Mouse (Mus musculus): ENCODE measurements around the gene Gm44973. TPM values are rescaled to one million over a fixed set of nuclear protein-coding genes. Genes with fewer than 3 reads are reported as not detected.
A peak's percentile ranks its signal among the peaks of the same experiment; 100 is the strongest.
"Not testable (repeated sequence)": the region's sequence is repeated elsewhere in the genome, so short reads cannot be mapped to it uniquely, and the experiment has no call there.

Gene Gm44973
- polyA plus RNA-seq, 1 experiment from 2014 or later: 2.0 TPM

DNA sequence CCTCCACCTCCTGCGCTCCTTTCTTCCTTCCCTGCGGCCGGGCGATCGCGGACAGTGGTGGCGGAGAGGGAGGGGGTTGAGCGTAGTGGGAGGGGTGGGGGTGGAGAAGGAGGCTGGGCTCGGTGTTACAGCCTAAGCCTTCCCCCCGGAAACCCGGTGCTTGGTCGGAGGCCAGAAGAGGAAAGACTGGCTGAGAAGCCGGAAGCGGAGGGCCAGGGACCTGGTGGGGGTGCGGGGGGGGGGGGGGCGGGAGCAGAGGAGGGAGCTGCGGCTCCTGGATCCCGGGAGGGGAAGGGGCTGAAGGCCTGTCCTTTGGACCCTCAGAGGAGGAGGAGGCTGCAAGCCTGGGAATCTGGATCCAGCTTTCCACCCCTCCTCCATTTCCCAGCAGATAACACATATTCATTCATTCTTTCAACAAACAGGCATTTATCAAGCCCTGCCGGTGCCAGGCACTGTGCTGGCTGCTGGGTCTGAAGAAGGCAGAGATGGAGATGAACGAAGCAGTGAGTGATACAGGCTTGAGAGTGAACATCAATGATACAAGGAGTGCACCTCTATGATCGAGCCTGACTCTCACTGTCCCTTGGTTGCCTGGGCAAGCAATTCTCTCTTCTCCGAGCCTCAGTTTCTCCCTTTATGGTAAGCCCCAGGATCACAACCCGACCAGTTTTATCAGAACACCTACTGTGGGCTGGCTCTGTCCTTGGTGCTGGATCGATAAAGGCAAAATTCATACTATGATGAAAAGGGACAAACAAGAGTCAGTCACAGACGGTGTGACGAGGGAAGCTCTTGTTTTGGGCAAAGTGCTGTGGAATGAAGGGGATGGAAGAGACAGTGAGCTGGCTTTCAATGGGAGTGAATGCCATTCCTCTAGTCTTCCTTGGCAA is 19.0 kb upstream of the Gm44973 start, which contains the start of gene Zfp579:
Zfp579 (minus strand) TSS at position 156 of the 893 bp plus-strand sequence.
- DNase-seq (ENCODE audit: low spot score): peak; percentile 97
- H3K27me3 ChIP-seq (ENCODE audit: low read depth, poor library complexity, severe bottlenecking): peaks cover 36% of the 10 kb centered on the region
- 8% methylated on average over 20 of the region's 26 CpGs for WGBS
- H3K4me3 ChIP-seq: peak within 1 kb of the TSS; percentile 70
- H3K9me3 ChIP-seq (replicated peaks): peaks cover 5% of the 10 kb centered on the region; the same call in 1 of the 2 replicates
- H3K4me1 ChIP-seq: peaks cover 31% of the 10 kb centered on the region
- H3K36me3 ChIP-seq: peaks cover 32% of the 10 kb centered on the region
- peak within 1 kb of the TSS; percentile 84 for H3K27ac ChIP-seq

GRCm38 (mm10) chr7:4996934-4997333 is 18.4 kb upstream of the Gm44973 start:
- Histone ChIP-seq H3K27ac (no peak overlapping the region; the same call in 1 of the 2 replicates), H3K36me3 (peaks cover 27% of the 10 kb centered on the region), H3K4me3 (peak overlapping the region; percentile 70), H3K9me3 (replicated peaks) (peaks cover 5% of the 10 kb centered on the region; the same call in 1 of the 2 replicates), H3K4me1 (peaks cover 31% of the 10 kb centered on the region), H3K27me3 (ENCODE audit: low read depth, poor library complexity, severe bottlenecking) (peaks cover 36% of the 10 kb centered on the region)
- 73% methylated on average over 8 of the region's 8 CpGs for WGBS
- no peak for DNase-seq (ENCODE audit: low spot score)

GRCm38 (mm10) chr7:4999876-5000275 is 15.4 kb upstream of the Gm44973 start:
- no peak for DNase-seq (ENCODE audit: low spot score)
- Histone ChIP-seq H3K9me3 (replicated peaks) (no peaks in the 10 kb centered on the region), H3K4me1 (peaks cover 21% of the 10 kb centered on the region), H3K27ac (no peak overlapping the region), H3K4me3 (no peak overlapping the region), H3K36me3 (no peaks in the 10 kb centered on the region), H3K27me3 (ENCODE audit: low read depth, poor library complexity, severe bottlenecking) (peaks cover 7% of the 10 kb centered on the region)
- 75% methylated on average over 2 of the region's 2 CpGs for WGBS

GRCm38 (mm10) chr7:5002876-5003275 is 12.4 kb upstream of the Gm44973 start:
- DNase-seq (ENCODE audit: low spot score); H3K9me3 ChIP-seq (replicated peaks); H3K4me3 ChIP-seq; H3K27me3 ChIP-seq (ENCODE audit: low read depth, poor library complexity, severe bottlenecking); H3K27ac ChIP-seq; H3K4me1 ChIP-seq: not testable (repeated sequence)
- WGBS: 75% methylated on average over 8 of the region's 8 CpGs
- peaks cover 19% of the 10 kb centered on the region for H3K36me3 ChIP-seq

DNA sequence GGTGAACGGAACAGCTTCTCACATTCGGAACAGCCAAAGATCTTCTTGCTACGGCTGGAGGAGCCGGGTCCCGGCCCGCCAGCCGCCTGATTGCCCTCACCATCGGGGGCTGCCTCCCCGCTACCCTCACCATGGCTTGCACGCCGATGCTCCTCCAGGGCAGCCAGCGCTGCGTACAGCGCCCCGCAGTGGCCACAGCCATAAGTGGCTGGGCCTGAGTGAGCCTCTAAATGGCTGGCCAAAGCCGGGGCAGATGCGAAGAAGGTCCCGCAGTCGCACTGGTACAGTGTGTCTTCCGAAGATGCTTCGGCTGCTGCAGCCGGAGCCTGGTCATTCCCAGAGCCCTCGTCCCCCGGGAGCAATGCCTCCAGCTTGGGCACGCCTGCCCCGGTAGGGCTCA is 7.1 kb upstream of the Gm44973 start:
- H3K4me3 ChIP-seq: 0 out of 2 replicates have a peak overlapping the region, but pooled peaks have one; percentile 4

DNA sequence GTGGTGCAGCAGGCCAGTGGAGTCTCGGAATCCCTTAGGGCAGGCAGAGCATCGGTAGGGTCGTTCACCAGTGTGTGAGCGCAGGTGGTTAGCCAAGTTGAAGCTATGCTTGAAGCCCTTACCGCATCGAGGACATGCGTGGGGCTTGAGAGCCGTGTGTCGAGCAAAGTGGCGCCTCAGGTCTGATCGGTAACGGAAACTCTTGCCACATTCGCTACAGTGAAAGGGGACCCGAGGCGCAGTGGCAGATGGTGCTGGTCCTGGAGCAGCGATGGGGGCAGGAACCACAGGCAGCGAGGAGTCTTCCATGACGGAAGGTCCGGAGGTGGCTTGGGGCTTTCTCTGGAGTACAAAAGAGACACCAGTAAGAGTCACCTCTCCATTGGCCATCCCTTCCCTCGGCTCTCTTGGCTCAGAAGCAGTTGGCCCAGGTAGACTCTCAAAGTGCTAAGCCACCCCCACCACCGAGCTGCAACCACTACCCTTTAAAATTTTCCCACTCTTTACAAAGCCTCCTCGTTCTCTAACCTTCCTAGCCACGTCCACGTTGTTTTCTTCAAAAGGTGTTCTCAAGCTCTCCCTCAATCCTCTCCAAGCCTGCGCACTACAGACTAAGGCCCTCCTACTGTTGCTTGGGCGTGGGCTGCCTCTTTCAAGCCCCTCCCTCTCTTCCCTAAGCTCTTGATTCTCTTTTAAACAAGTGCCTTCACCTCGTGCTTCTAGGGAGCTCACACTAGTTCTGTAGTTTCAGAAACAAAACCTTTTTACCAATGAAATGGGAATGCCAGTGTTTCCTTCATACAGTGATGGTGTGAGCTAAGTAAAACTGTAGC is 2.4 kb upstream of the Gm44973 start:
- Histone ChIP-seq H3K4me3 (peak overlapping the region; percentile 69), H3K27ac (no peak overlapping the region), H3K36me3 (peaks cover 65% of the 10 kb centered on the region), H3K9me3 (replicated peaks) (no peaks in the 10 kb centered on the region), H3K4me1 (peaks cover 16% of the 10 kb centered on the region; the same call in 1 of the 2 replicates), H3K27me3 (ENCODE audit: low read depth, poor library complexity, severe bottlenecking) (no peaks in the 10 kb centered on the region)
- WGBS: 92% methylated on average over 27 of the region's 27 CpGs
- no peak for DNase-seq (ENCODE audit: low spot score)

More for the DNA sequence above, 7.1 kb upstream of the Gm44973 start:
- Histone ChIP-seq H3K27ac (no peak overlapping the region), H3K36me3 (peaks cover 73% of the 10 kb centered on the region), H3K27me3 (ENCODE audit: low read depth, poor library complexity, severe bottlenecking) (no peaks in the 10 kb centered on the region), H3K4me1 (0 out of 2 replicates have a peak, but pooled peaks cover 9% of the 10 kb centered on the region), H3K9me3 (replicated peaks) (no peaks in the 10 kb centered on the region)
- WGBS: 95% methylated on average over 26 of the region's 26 CpGs
- DNase-seq (ENCODE audit: low spot score): no peak

DNA sequence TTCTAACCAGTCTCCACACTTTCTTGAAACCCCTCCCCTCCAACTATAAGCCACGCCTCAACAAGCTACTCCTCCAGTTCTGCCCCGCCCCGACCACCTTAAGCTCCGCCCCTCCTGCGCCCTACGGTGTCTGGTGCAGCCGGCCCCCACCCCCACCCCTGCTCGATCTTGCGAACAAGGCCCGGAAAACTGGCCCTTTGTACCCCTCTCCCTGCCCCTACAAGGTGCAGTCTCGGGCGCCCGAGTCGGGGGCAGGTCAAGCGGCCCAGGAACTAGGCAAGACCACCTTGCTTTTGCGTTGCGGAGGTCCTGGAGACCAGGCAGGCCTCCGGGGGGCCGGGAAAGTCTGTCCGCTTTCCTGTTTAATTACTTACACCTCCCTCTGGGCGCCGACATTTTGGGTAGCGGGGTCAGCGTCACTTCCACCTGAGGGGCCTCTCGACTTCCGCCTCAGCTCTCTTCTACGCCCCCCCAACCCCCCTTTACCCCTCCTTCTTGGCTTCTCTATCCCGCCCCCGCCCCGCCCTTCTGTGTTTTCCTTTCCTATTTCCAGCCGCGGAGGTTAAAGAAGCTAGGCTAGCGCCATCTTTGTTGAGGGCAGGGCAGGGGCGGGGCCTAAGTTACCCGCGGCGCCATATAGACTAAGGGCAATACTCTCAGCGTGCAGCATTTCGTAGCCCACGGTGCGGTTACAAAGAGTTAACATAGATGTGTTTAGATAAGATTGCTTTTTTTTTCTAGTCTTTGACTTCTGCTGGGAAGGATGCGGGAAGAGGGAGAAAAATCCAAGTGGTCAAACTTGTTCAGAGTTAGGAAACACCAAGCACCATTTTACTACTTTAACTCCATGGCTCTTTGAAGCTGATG is 812 bp upstream of the Gm44973 start, which contains the start of the genes Zfp524 and Fiz1:
Zfp524 (plus strand) TSS at position 165 of the 867 bp plus-strand sequence.
Fiz1 (minus strand) TSS at position 447 of the 867 bp plus-strand sequence.
- DNase-seq (ENCODE audit: low spot score): peak; percentile 97
- H3K4me1 ChIP-seq: peaks cover 16% of the 10 kb centered on the region; the same call in 1 of the 2 replicates
- H3K27me3 ChIP-seq (ENCODE audit: low read depth, poor library complexity, severe bottlenecking): no peaks in the 10 kb centered on the region
- no peaks in the 10 kb centered on the region for H3K9me3 ChIP-seq (replicated peaks)
- H3K4me3 ChIP-seq: peak within 1 kb of the TSS; percentile 69
- under 1% methylated on average over 42 of the region's 42 CpGs for WGBS
- H3K36me3 ChIP-seq: peaks cover 54% of the 10 kb centered on the region
- H3K27ac ChIP-seq: peak within 1 kb of the TSS; percentile 98

DNA sequence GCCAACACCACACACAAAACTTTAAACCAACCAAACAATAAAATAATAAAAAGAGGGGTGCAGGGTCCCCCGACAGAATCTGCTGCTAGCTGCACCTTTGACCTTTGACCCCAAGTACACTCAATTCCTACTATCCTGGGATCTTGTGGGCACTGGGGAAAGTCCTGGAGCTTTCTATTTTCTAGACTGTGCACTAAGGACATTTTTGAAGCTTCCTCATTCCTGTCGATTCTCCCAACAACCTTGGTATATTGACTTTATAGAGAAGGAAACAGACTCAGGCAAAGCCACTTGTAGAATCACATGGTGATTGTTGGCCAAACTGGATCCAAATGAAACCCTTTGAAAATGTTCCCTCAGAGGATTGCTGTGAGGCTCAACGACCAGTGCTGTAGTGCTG is 761 bp downstream of the Gm44973 start:
- Histone ChIP-seq H3K27ac (peak overlapping the region; percentile 98), H3K9me3 (replicated peaks) (no peaks in the 10 kb centered on the region), H3K4me3 (peak overlapping the region; percentile 69), H3K36me3 (peaks cover 38% of the 10 kb centered on the region), H3K4me1 (peaks cover 18% of the 10 kb centered on the region), H3K27me3 (ENCODE audit: low read depth, poor library complexity, severe bottlenecking) (no peaks in the 10 kb centered on the region)
- DNase-seq (ENCODE audit: low spot score): no peak
- 69% methylated on average over 3 of the region's 3 CpGs for WGBS

DNA sequence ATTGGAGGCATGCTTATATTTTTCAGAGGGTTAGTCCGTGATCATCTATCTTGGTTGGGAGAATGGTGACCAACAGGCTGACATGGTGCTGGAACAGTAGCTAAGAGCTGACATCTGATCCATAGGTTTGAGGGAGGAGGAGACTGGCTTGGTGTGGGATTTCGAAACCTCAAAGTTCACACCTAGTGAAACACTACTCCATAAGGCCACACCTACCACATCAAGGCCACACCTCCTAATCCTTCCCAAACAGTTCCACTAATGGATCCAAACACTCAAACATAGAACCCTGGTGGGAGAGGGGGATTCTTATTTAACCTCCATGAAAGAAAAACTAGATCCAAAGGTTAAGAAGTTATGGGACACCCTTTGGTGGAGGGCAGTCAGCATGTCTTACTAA is 1.6 kb downstream of the Gm44973 start:
- Histone ChIP-seq H3K4me3 (no peak overlapping the region), H3K27me3 (ENCODE audit: low read depth, poor library complexity, severe bottlenecking) (no peaks in the 10 kb centered on the region), H3K27ac (no peak overlapping the region), H3K36me3 (peaks cover 35% of the 10 kb centered on the region), H3K9me3 (replicated peaks) (no peaks in the 10 kb centered on the region), H3K4me1 (peaks cover 26% of the 10 kb centered on the region)
- WGBS: 96% methylated on average over 2 of the region's 2 CpGs
- DNase-seq (ENCODE audit: low spot score): no peak

GRCm38 (mm10) chr7:5017352-5017751 is 2.1 kb downstream of the Gm44973 start:
- H3K36me3 ChIP-seq: peaks cover 35% of the 10 kb centered on the region
- peaks cover 28% of the 10 kb centered on the region for H3K4me1 ChIP-seq
- no peaks in the 10 kb centered on the region for H3K9me3 ChIP-seq (replicated peaks)
- DNase-seq (ENCODE audit: low spot score): no peak
- no peak overlapping the region for H3K27ac ChIP-seq
- no peak overlapping the region for H3K4me3 ChIP-seq
- H3K27me3 ChIP-seq (ENCODE audit: low read depth, poor library complexity, severe bottlenecking): no peaks in the 10 kb centered on the region
- 91% methylated on average over 16 of the region's 16 CpGs for WGBS

DNA sequence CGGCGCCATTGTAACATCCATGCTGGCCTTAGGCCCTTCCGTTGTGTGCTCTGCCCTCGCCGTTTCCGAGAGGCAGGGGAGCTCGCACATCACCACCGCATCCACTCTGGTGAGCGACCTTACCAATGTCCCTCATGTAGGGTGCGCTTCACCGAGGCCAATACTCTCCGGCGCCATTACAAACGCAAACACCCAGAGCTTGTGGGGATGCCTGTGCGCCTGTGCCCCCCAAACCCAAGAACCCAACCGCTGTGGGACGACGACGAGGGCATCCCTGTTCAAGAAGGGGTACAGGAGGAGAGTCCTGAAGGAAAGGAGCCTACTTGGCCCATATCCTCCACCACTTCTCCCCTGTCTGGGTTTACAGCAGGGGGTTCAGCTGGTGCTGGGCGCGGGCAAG is 2.6 kb downstream of the Gm44973 start:
- WGBS: 96% methylated on average over 21 of the region's 21 CpGs
- Histone ChIP-seq H3K4me3 (no peak overlapping the region; the same call in 1 of the 2 replicates), H3K9me3 (replicated peaks) (no peaks in the 10 kb centered on the region), H3K27me3 (ENCODE audit: low read depth, poor library complexity, severe bottlenecking) (no peaks in the 10 kb centered on the region), H3K27ac (no peak overlapping the region), H3K36me3 (peaks cover 35% of the 10 kb centered on the region), H3K4me1 (peaks cover 28% of the 10 kb centered on the region)
- no peak for DNase-seq (ENCODE audit: low spot score)

DNA sequence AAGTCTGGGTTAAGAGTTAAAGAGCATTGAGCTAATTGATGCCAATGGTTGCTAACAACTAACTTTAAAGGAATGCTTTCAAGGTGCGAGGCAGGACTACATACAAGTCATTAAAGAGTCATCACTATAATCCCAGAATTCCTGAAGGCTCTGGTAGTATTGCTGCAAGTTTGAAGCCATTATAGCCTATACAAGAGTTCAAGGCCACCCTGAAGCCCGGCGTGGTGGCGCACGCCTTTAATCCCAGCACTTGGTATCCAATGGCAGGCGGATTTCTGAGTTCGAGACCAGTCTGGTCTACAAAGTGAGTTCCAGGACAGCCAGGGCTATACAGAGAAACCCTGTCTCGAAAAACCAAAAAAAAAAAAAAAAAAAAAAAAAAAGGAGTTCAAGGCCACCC is 4.3 kb downstream of the Gm44973 start:
- H3K27me3 ChIP-seq (ENCODE audit: low read depth, poor library complexity, severe bottlenecking): not testable (repeated sequence)
- 26% methylated on average over 8 of the region's 8 CpGs for WGBS

More for the DNA sequence above, 4.3 kb downstream of the Gm44973 start:
- H3K4me3 ChIP-seq: peak overlapping the region; percentile 84
- peaks cover 24% of the 10 kb centered on the region for H3K4me1 ChIP-seq
- H3K36me3 ChIP-seq: peaks cover 49% of the 10 kb centered on the region
- H3K27ac ChIP-seq: peak overlapping the region; percentile 97
- DNase-seq (ENCODE audit: low spot score); H3K9me3 ChIP-seq (replicated peaks): not testable (repeated sequence)
